Mouse (Mus musculus): ENCODE measurements around the gene Sppl2a. TPM values are rescaled to one million over a fixed set of nuclear protein-coding genes. Genes with fewer than 3 reads are reported as not detected.

Gene Sppl2a
- total RNA-seq, 2 experiments from 2014 or later = 18.1 to 19.6 TPM

Other genes starting within 250 kb of the Sppl2a start
- 12.7 and 18.2 TPM in 2 replicates for gene Usp8, start 225.9 kb downstream of the Sppl2a start, total RNA-seq (2015; ENCODE audit: low replicate concordance)
- 19.2 and 26.2 TPM in 2 replicates for gene Usp8, start 225.9 kb downstream of the Sppl2a start, total RNA-seq (2017; ENCODE audit: low replicate concordance)
- gene Usp50, start 149.8 kb downstream of the Sppl2a start, total RNA-seq (2015; ENCODE audit: low replicate concordance) = 0.77 TPM in 1 of 2 replicates, not detected in the other
- 0.42 TPM in 1 of 2 replicates, not detected in the other for gene Usp50, start 149.8 kb downstream of the Sppl2a start, total RNA-seq (2017; ENCODE audit: low replicate concordance)
- gene Trpm7, start 57.0 kb downstream of the Sppl2a start, total RNA-seq (2015; ENCODE audit: low replicate concordance) = 22.2 and 51.7 TPM in 2 replicates
- 22.9 and 24.1 TPM in 2 replicates for gene Trpm7, start 57.0 kb downstream of the Sppl2a start, total RNA-seq (2017; ENCODE audit: low replicate concordance)
- gene Ap4e1, start 75.5 kb upstream of the Sppl2a start, total RNA-seq (2015; ENCODE audit: low replicate concordance) = 3.3 and 5.0 TPM in 2 replicates
- 6.6 and 7.7 TPM in 2 replicates for gene Ap4e1, start 75.5 kb upstream of the Sppl2a start, total RNA-seq (2017; ENCODE audit: low replicate concordance)
- gene Blvra, start 137.4 kb upstream of the Sppl2a start, total RNA-seq (2015; ENCODE audit: low replicate concordance) = 2.1 and 29.7 TPM in 2 replicates
- 18.3 and 26.8 TPM in 2 replicates for gene Blvra, start 137.4 kb upstream of the Sppl2a start, total RNA-seq (2017; ENCODE audit: low replicate concordance)
- 20.8 and 25.9 TPM in 2 replicates for gene Ncaph, start 200.7 kb upstream of the Sppl2a start, total RNA-seq (2015; ENCODE audit: low replicate concordance)
- 37.4 and 64.0 TPM in 2 replicates for gene Ncaph, start 200.7 kb upstream of the Sppl2a start, total RNA-seq (2017; ENCODE audit: low replicate concordance)
- gene Itpripl1, start 210.2 kb upstream of the Sppl2a start, total RNA-seq (2015; ENCODE audit: low replicate concordance) = 4.8 and 5.2 TPM in 2 replicates
- 4.4 and 6.1 TPM in 2 replicates for gene Itpripl1, start 210.2 kb upstream of the Sppl2a start, total RNA-seq (2017; ENCODE audit: low replicate concordance)